ENCODE assay signal across 18 mouse cellular contexts in genomic region chr14:16037771-16038170, GRCm38 (mm10).
"Had no signal": no experiment of that assay in that cellular context is flagged by ENCODE, and none has a peak within 500 bp of the region (broad histone marks: within the 10 kb centered on the region; RNA-seq: fewer than 3 reads in every experiment).

No protein-coding gene starts in this region.

- H3K9ac ChIP-seq: liver, embryonic 15.5 days; liver, postnatal 0 days; lung, embryonic 15.5 days; midbrain, embryonic 12.5 days; neural tube, embryonic 13.5 days; neural tube, embryonic 15.5 days; stomach, embryonic 15.5 days had no signal

- H3K4me3 ChIP-seq: liver, embryonic 15.5 days; lung, embryonic 15.5 days; megakaryocyte, embryonic 14.5 days; midbrain, embryonic 12.5 days; myocyte; neural tube, embryonic 13.5 days; neural tube, embryonic 15.5 days; stomach, embryonic 15.5 days had no signal

- H3K9me3 ChIP-seq: liver, embryonic 15.5 days; lung, embryonic 15.5 days; megakaryocyte, embryonic 14.5 days; midbrain, embryonic 12.5 days; neural tube, embryonic 13.5 days; neural tube, embryonic 15.5 days; stomach, embryonic 15.5 days had no signal

- H3K4me1 ChIP-seq: liver, embryonic 15.5 days; lung, embryonic 15.5 days; megakaryocyte, embryonic 14.5 days; midbrain, embryonic 12.5 days; neural tube, embryonic 13.5 days; neural tube, embryonic 15.5 days; stomach, embryonic 15.5 days had no signal

- DNase-seq: liver, postnatal 0 days; lung, adult 2 months; lung, postnatal 14 days; lung, postnatal 36 days; midbrain, embryonic 14.5 days; right cerebral cortex, postnatal 14 days; thymus, postnatal 25 days; thymus, postnatal 4 days had no signal

- H3K27me3 ChIP-seq: liver, embryonic 15.5 days; lung, embryonic 15.5 days; megakaryocyte, embryonic 14.5 days; midbrain, embryonic 12.5 days; neural tube, embryonic 13.5 days; neural tube, embryonic 15.5 days; stomach, embryonic 15.5 days had no signal

- H3K36me3 ChIP-seq: liver, embryonic 15.5 days; lung, embryonic 15.5 days; midbrain, embryonic 12.5 days; neural tube, embryonic 13.5 days; neural tube, embryonic 15.5 days; stomach, embryonic 15.5 days had no signal

- H3K27ac ChIP-seq: liver, embryonic 15.5 days; lung, embryonic 15.5 days; macrophage; midbrain, embryonic 12.5 days; neural tube, embryonic 13.5 days; neural tube, embryonic 15.5 days; stomach, embryonic 15.5 days; stomach, postnatal 0 days had no signal
